Mouse (Mus musculus): ENCODE results near the gene Foxl2.

Gene Foxl2

DNA sequence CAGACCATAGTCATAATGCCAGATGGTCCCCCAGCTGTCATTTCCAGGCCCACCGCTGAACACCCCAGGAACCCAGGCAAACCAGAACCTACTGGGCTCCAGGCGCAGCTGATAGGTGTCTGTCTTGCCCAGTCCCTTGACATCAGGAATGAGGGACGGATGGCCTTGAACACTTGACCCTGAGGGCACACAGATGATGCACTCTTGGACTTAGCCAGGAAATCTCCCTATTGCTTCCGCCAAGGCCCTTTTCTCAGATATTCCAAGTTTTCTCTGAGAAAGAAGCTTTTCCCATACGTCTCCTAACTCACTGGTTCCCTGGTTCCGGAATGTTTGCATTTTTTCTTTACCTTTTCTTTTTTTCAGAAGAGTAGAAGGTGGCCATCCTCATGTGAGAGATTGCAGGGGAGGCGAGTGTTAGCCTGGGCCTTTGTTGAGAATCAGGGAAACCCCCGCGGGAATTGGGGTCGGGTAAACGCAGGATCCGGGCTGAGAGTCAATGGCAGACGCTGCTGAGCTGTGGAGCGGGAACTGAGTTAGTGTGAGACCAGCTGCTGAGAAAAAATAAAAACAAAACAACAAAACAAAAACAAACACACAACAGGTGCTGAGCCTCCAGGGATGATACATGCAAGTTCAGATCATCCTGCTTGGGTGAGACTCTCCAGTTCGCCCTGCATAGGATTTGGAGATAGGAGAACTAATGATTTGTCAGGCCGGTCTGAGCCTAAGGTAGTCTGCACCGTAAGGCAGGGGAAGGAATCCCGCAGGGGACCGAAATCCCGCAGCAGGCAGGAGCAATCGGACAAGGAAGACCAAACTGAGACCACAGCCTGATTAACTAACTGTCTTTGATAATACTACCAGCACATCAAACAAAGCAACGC lies 6.7 kb downstream of the Foxl2 start:
- DNase-seq (ENCODE audit: extremely low spot score) = peak; percentile 51

DNA sequence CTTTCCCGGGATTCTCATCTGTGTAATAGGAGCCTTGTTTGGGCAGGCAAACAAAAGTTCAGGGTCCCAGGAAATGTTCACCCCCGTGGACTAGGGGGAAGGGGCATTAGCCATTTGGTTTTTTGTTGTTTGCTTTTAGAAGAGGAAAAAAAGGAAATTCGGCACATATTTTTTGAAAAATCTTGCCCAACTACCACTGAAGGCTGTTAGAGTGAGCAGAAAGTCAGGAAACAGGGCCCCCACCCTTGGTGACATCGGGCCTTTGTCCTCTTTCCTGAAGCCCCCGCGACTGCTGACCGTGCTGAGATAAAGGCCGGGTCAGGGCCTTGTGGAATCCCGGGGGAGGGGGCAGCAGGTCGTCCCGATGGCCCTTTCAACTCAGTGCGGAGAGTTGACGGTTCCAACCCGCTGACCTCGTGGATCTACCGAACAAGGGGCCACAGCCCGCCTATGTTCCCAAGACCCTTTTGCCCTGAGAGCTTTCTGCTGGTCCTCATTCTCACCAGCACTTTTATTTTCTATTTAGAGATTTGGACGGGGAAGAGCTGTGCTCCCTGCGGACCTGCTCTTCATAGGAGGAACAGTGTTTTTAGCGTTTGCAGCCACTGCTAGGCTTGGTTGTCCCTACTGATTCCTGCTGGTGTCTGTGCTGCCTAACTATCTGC lies 7.5 kb downstream of the Foxl2 start:
- no peak for DNase-seq (ENCODE audit: extremely low spot score)

DNA sequence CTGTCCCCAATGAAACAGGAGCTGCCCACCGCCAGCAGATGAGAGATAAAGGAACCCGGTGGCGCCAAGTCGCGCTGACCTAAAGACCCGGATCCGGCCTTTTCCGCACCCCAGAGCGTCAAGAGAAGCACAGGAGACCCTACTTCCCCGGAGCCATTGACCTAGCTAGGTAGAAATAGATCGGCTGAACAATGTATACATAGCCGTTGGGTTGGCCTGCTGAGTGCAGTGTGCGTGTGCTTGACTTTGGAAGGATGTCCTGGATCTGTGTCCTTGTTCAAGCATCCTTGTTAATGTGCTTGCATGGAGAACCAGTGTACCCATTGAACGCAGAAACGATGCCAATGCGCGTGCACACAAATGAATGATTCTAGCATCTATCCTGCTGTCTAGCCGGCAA lies 8.6 kb downstream of the Foxl2 start:
- peak; percentile 41 for DNase-seq (ENCODE audit: extremely low spot score)

DNA sequence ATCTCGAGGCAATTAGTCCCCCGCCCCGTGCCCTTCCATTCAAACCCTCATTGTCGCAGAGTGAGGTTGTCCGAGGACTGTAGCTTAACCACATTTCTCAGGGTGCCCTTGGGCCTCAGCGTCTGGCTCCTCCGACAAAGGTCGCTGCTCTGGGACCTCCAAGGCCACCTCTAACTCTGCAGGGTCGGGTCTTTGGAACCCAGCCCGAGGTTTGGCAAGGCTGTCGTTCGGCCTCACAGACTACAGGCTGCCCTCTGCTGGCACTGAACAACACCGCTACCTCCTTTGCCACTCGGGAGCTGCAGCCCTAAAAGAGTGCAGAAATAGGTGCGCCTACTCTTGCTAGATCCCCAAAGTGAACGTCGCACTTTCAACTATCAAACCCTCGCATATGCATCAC lies 10.0 kb downstream of the Foxl2 start:
- DNase-seq (ENCODE audit: extremely low spot score) = no peak

DNA sequence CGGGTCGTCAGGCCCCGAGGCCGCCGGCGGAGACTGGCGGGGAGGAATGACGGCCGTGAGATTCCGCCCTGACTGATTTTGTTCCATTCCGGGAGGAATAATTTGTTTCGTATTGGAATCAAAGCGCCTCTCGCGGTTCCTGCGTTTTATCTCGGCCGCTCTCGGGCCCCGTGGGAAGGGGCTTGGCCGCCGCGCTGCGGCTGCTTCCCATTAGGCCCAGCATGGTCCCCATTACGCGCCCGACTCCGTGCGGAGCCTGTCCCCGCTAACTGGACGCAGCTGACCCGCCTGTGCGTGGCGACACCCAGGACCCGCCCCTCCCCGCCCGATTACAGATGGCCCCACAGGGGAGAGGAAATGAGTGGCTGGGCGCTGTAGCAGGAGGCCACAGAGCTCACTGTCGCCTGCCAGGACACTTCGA lies 18.0 kb downstream of the Foxl2 start:
- peak; percentile 51 for DNase-seq (ENCODE audit: extremely low spot score)

DNA sequence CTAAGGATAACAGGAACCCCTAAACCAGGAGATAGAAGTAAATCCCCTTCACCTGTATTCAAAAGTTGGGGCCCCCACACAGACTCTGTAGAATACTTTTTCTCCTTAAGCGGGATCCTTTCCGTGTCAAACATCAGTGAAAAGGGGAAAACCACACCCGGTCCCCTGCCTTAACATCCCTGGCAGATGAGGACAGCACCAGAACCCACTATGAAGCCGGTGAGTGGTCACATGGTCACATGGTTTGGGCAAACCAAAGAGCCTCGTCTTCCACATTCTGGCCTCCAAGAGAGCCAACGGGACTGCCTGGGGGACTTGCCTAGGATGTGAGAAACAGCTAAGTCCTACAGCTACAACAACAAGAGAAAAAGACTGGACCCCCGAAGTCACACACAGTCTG lies 18.5 kb downstream of the Foxl2 start:
- DNase-seq (ENCODE audit: extremely low spot score) = peak; percentile 24

DNA sequence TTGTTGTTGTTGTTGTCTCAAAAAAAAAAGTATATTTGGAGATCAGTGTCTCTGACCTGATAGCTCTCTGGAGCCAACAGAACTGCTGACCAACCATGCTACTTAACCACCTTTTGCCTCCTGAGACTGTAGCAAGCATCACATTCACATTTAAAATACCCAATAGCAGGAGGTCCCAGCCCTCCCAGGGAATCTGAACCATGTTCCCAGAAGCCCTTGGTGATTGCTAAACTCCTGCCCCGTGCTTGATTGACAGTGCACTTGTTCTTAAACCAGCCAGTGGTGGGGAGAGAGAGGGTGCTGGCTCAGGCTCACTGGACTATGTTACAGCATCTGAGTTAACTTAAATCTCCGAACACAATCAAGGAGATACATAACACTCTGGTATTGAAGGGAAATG lies 19.8 kb downstream of the Foxl2 start:
- DNase-seq (ENCODE audit: extremely low spot score) = no peak

DNA sequence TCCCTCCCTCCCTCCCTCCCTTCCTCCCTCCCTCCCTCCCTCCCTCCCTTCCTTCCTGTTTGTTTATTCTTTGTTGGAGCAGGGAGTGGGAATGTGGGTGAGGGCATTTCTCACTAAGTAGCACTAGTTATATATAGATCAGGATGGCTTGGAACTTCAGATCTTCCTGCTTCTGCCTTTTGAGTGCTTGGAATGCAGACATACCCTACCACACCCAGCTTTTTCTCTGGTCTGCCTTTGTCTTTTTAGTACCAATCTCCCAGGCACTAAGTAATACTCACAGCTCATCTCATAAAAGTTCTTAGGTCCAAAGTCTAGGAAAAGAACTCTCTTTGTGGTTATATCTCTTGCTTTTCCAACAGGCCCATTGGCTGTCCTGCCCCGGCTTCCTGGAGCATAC lies 21.0 kb downstream of the Foxl2 start:
- DNase-seq (ENCODE audit: extremely low spot score) = no peak

DNA sequence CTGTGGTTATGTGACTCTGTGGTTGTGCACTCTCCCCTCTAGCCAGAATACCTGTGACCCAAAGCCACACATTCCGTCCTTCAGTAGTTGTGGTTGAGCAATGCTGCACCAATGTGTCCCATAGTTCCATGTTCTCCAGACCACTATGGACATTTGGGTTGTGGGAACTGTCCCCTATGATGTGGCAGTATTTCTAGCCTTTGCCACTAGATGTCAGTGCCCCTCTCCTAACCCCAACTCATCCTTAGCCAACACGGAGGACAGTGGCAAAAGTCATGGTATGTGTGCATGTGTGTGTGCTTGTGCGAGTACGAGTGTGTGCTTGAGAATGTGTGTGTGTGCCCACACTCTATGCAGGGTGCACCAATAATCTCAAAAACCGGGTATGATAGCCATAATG lies 21.4 kb downstream of the Foxl2 start:
- peak; percentile 7 for DNase-seq (ENCODE audit: extremely low spot score)

DNA sequence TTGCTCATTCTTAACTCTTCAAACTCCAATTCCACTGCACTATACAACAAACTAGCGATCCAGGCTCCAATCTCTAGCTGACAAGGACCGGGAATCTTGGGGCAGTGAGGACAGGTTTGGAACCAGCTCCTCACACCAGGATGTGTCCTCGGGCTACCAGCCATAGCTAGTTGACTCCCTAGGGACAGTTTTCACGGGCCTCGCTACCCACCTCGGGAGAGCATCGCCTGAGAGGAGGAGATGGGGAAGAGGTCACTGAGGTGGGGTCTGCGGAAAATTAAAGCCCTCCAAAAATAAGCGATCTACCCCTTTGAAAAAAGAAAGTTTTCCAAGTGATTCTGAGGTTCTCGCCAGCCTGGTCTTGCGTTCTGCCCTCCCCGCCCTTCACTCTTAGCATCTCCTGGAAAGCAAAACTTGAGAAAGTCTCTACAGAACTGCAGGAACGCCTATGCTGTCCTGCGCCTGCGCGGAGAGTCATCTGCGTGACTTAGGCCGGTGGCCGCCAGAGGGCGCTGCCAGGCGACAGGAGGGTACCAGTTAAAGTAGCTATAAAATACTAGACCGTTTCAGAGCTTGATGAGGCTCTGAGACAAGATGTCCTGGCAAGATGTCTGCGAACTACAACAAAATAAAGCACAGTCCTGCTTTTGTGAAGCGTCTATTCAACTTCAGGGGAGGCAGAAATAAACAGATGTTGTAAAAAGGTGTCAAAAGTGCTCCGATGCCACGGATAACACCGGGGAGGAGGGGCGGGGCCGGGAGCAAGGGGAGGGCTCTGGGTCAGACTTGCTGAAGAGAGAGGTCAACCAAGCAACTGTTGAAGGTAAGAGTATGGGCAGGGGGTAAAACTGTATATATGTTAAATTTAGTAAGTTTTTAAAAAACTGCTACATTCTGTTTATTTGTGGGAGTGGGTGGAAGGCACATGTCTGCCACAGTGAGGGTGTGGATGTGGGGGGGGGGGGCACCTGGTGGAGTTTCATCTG lies 24.6 kb downstream of the Foxl2 start:
- peak; percentile 88 for DNase-seq (ENCODE audit: extremely low spot score)

DNA sequence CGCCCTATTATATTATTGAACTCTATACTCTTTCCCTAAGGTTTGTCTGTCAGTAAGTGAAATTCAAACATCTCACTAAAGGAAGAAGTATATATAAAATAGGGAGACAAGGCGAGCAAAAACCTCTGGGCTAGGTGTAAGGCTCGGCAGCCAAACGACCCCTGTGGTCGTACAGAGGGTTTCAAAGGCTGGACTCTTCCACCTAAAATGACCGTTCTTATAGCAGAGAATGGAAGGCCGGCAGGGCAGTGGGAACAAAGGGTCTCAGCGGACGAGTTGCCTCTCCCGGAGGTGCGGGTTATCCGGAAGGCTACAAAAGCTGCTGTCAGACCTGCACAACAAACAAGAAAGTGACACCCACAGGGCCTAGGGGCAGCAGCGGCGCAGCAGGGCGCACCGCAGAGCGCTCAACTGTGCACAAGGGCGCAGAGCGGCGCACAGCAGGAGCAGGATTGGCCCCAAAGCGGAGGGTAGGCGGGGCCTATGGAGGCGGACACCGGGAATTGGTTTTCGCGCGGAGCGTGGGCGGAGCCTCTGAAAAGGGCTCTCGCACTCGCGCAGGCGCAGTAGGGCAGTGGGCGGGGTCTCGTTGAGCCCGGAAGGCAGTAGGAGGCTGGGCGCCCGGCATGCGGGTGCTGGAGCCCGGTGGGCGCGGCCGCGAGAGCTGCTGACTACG lies 30.9 kb downstream of the Foxl2 start, which contains the start of gene Faim:
Gene Faim (plus strand): TSS at position 574 of the 676 bp plus-strand sequence.
- DNase-seq (ENCODE audit: extremely low spot score) = peak; percentile 100

DNA sequence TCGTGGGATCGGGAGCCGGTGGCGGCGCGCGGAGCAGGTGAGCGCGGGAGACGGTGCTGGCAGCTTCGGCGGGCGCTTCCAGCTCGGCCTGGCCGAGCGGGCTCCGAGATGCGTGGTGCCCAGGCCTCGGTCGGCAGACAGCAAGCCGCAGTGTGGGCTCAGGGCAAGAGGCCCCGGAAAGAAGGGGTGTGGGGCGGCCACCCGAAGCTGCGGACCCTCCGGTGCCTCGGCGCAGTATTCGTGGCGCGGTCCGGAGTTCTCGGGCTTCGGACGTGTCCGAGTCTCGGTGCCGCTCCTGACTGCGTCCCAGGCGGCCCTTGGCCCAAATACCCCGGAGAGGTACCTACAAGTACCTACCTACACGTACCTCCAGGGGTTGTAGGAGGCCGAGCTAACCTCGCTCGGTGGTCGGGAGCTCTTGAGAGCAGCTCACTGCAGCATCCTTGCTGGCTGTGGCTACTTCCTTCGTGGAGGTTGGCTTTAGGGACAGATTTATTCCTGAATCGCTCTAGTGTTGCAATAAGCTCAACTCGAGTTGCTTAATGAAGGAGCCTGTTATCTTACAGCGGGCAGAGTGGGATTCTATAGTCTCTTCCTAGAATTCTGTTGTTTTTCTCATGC lies 31.5 kb downstream of the Foxl2 start:
- no peak for DNase-seq (ENCODE audit: extremely low spot score)

DNA sequence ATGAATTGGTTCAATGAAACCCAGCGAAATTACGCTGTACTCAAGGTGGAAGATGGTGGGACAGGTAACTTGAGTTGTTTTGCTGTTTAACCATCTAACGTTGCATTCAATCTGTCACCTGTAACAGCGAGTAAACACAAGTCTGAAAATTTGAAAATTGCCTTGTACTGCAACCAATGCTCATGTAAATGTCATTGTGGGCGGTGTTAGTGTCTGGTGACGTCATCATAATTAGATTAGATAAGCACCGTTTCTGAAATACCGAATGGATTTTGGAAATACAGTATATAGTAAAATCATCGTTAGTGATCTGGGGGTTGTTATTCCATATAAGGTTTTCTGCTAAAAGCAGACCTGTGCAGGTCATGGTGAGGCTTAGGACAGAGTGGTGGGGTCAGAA lies 32.0 kb downstream of the Foxl2 start:
- no peak for DNase-seq (ENCODE audit: extremely low spot score)

DNA sequence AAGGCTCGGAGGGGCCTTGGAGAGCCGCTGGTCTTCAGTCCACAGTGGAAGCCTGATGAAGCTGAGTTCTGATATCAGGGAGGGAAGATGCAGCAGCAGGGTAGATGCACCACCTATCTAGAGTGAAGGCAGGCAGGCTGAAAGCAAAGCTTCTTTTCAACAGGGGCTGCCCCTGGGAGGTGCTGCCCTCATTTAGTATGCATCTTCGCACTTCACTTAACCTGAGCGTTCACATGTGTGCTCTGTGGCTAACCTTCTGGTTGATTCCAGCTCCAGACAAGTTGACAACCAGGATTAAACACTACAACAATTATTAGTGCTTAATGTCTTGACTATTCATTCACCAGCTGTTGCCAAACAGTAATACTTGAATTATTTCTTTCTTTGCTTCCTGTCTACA lies 39.0 kb downstream of the Foxl2 start:
- DNase-seq (ENCODE audit: extremely low spot score) = no peak

DNA sequence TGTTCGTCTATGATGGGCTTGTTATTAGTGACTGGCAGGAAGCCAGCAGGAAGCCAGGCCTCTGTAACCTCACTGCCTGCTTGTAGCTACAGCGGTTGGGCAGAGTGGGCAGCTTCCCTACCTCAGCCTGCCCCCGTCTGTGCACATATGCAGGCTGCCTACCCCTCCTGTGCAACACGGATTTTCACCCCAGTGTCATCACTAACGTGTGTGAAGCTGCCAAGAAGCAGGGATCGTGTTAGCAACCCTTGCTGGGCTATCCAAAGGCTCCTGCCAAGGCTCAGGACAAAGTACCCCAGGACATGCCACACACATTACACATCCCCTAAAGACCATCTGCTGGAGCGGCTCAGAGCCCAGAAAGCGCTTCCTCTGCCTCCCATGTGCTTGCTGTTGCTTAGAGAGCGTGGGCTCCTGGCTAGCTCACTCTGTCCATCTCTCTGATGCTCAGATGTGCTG lies 44.8 kb downstream of the Foxl2 start:
- DNase-seq (ENCODE audit: extremely low spot score) = no peak

DNA sequence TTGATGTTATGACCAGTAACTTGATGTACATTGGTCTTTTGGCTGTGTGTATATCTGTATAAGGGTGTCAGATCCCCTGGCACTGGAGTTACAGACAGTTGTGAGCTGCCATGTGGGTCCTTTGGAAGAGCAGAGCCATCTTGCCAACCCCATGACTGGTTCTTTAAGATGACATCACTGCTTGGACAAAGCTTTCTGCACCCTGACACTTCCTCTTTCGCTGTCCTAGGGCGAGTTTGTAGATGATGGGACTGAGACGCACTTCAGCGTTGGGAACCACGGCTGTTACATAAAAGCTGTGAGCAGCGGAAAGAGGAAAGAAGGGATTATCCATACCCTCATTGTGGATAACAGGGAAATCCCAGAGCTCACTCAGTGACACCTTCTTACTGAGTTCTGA lies 46.2 kb downstream of the Foxl2 start:
- DNase-seq (ENCODE audit: extremely low spot score) = no peak
